Mouse (Mus musculus) lung, adult 2 months (tissue): Measurements from ENCODE around the gene Cdc42bpa. TPM values are rescaled to one million over a fixed set of nuclear protein-coding genes. Genes with fewer than 3 reads are reported as not detected.
A peak's percentile ranks its signal among the peaks of the same experiment; 100 is the strongest.

ENCODE experiments used
- DNase-seq: peaks from one replicate; pipeline ENCODE4 v3.0.0; 2022
- H3K4me1 ChIP-seq: fragments of 200-500 bp; 2 replicates; pipeline ENCODE4 v1.6.1; 2011; ENCODE audit warnings: low read length; ENCODE audit not compliant: control insufficient read depth, insufficient read depth
- H3K4me3 ChIP-seq: fragments of 200-500 bp; replicated peaks from 2 replicates; pipeline ENCODE3; 2011; ENCODE audit warnings: low read depth, mild to moderate bottlenecking, control low read depth, low read length; ENCODE audit errors: extremely low read depth
- CTCF ChIP-seq: fragments of 200-500 bp; IDR thresholded peaks from 2 replicates; pipeline ENCODE4 v1.5.1; 2011; ENCODE audit warnings: mild to moderate bottlenecking, low read length, control low read depth; ENCODE audit not compliant: insufficient read depth
- POLR2A ChIP-seq: fragments of 200-500 bp; IDR thresholded peaks from 2 replicates; pipeline ENCODE4 v1.6.1; 2011; ENCODE audit warnings: low read depth, mild to moderate bottlenecking, control low read depth, low read length, borderline replicate concordance; ENCODE audit errors: extremely low read depth
- WGBS: fragments of 180-500 bp; shearing (Covaris S2); methylation state at CpG from one replicate; pipeline ENCODE4 v1.1.7; 2018; 5-methylcytosine and 5-hydroxymethylcytosine counted together
- polyA plus RNA-seq: library from polyadenylated mRNA; depleted of rRNA; stranded (reverse); fragments of >200 nt; gene quantifications from 2 replicates; pipeline ENCODE4 v1.2.3, GENCODE M21; 2012; rRNA removed

The Cdc42bpa gene
- polyA plus RNA-seq: 27.7 and 31.9 TPM in 2 replicates

GRCm38 (mm10) chr1:179959721-179960542 lies at the start of gene Cdc42bpa:
Gene Cdc42bpa (plus strand): TSS chr1:179960472.
- Histone ChIP-seq H3K4me1 (peaks cover 5% of the 10 kb centered on the region; the same call in 1 of the 2 replicates), H3K4me3 (peak within 1 kb of the TSS; percentile 88)
- no peak for TF ChIP-seq CTCF
- peak; percentile 52; the same call in 1 of the 2 replicates for TF ChIP-seq POLR2A
- DNase-seq: peak; percentile 74
- whole genome bisulfite sequencing: 2% methylated on average over 101 of the region's 128 CpGs

- H3K4me1 ChIP-seq: peaks cover 3% of the 10 kb centered on the region
- DNase-seq: peak; percentile 37
- WGBS: 33% methylated on average over 4 of the region's 4 CpGs
- no peak overlapping the region for H3K4me3 ChIP-seq
- TF ChIP-seq POLR2A: no peak
- no peak for TF ChIP-seq CTCF
These were observed 46.8 kb upstream of the Cdc42bpa start for GRCm38 (mm10) chr1:179913471-179913870.

GRCm38 (mm10) chr1:179917036-179917435 lies 43.2 kb upstream of the Cdc42bpa start:
- H3K4me3 ChIP-seq: no peak overlapping the region
- TF ChIP-seq CTCF (no peak), POLR2A (no peak)
- DNase-seq: no peak
- WGBS: 65% methylated on average over 4 of the region's 4 CpGs
- H3K4me1 ChIP-seq: peaks cover 6% of the 10 kb centered on the region

- Histone ChIP-seq H3K4me3 (no peak overlapping the region), H3K4me1 (peaks cover 6% of the 10 kb centered on the region)
- no peak for DNase-seq
- TF ChIP-seq CTCF (no peak), POLR2A (no peak)
- WGBS: 71% methylated on average over 11 of the region's 11 CpGs
These were observed 42.8 kb upstream of the Cdc42bpa start for GRCm38 (mm10) chr1:179917481-179917880.

GRCm38 (mm10) chr1:179919656-179920436 lies 40.4 kb upstream of the Cdc42bpa start:
- 65% methylated on average over 8 of the region's 8 CpGs for WGBS
- DNase-seq: no peak

GRCm38 (mm10) chr1:179923661-179924405 lies 36.4 kb upstream of the Cdc42bpa start:
- 54% methylated on average over 10 of the region's 10 CpGs for WGBS
- no peak overlapping the region for H3K4me3 ChIP-seq
- TF ChIP-seq POLR2A (no peak), CTCF (no peak)
- H3K4me1 ChIP-seq: peaks cover 2% of the 10 kb centered on the region; the same call in 1 of the 2 replicates
- peak; percentile 2 for DNase-seq

More at GRCm38 (mm10) chr1:179919656-179920436, 40.4 kb upstream of the Cdc42bpa start:
- TF ChIP-seq CTCF: no peak
- TF ChIP-seq POLR2A: no peak
- Histone ChIP-seq H3K4me1 (peaks cover 3% of the 10 kb centered on the region; the same call in 1 of the 2 replicates), H3K4me3 (no peak overlapping the region)

GRCm38 (mm10) chr1:179926240-179926639 lies 34.0 kb upstream of the Cdc42bpa start:
- Histone ChIP-seq H3K4me1 (no peaks in the 10 kb centered on the region), H3K4me3 (no peak overlapping the region)
- no peak for DNase-seq
- TF ChIP-seq CTCF (no peak), POLR2A (no peak)
- 73% methylated on average over 6 of the region's 6 CpGs for WGBS

GRCm38 (mm10) chr1:179927102-179927501 lies 33.2 kb upstream of the Cdc42bpa start:
- Histone ChIP-seq H3K4me3 (no peak overlapping the region), H3K4me1 (no peaks in the 10 kb centered on the region)
- DNase-seq: no peak
- TF ChIP-seq CTCF (no peak), POLR2A (no peak)
- 82% methylated on average over 6 of the region's 6 CpGs for WGBS

GRCm38 (mm10) chr1:179928822-179929221 lies 31.4 kb upstream of the Cdc42bpa start:
- TF ChIP-seq CTCF (peak; percentile 45; the same call in 1 of the 2 replicates), POLR2A (no peak)
- no peak for DNase-seq
- no peaks in the 10 kb centered on the region for H3K4me1 ChIP-seq
- no peak overlapping the region for H3K4me3 ChIP-seq
- 59% methylated on average over 7 of the region's 7 CpGs for WGBS
